Mouse (Mus musculus): Measurements from ENCODE around the gene Clcn2.

Clcn2 gene

GRCm38 (mm10) chr16:20717181-20717977, at the start of gene Clcn2, which contains the start of gene Polr2h:
TSS of gene Clcn2 (minus strand) at chr16:20717746.
TSS of gene Polr2h (plus strand) at chr16:20717665.
- peak; percentile 94 for DNase-seq (ENCODE audit: low spot score)

GRCm38 (mm10) chr16:20765244-20765643, 47.7 kb upstream of the Clcn2 start:
- DNase-seq (ENCODE audit: low spot score), result no peak

- DNase-seq (ENCODE audit: low spot score), result no peak
Measured at GRCm38 (mm10) chr16:20761681-20762080, 44.1 kb upstream of the Clcn2 start.

GRCm38 (mm10) chr16:20757385-20757784, 39.8 kb upstream of the Clcn2 start:
- no peak for DNase-seq (ENCODE audit: low spot score)

GRCm38 (mm10) chr16:20756052-20756451, 38.5 kb upstream of the Clcn2 start:
- no peak for DNase-seq (ENCODE audit: low spot score)

GRCm38 (mm10) chr16:20750518-20750917, 33.0 kb upstream of the Clcn2 start:
- DNase-seq (ENCODE audit: low spot score), result no peak

GRCm38 (mm10) chr16:20746641-20747040, 29.1 kb upstream of the Clcn2 start:
- DNase-seq (ENCODE audit: low spot score), result no peak

- DNase-seq (ENCODE audit: low spot score), result no peak
Measured at GRCm38 (mm10) chr16:20739845-20740244, 22.3 kb upstream of the Clcn2 start.

GRCm38 (mm10) chr16:20736823-20737222, 19.3 kb upstream of the Clcn2 start:
- no peak for DNase-seq (ENCODE audit: low spot score)

- DNase-seq (ENCODE audit: low spot score), result no peak
Measured at GRCm38 (mm10) chr16:20736168-20736567, 18.6 kb upstream of the Clcn2 start.

GRCm38 (mm10) chr16:20735651-20736050, 18.1 kb upstream of the Clcn2 start:
- no peak for DNase-seq (ENCODE audit: low spot score)

- DNase-seq (ENCODE audit: low spot score), result no peak
Measured at GRCm38 (mm10) chr16:20733731-20734730, 16.5 kb upstream of the Clcn2 start, which contains the start of gene Thpo. TSS of gene Thpo (minus strand) at chr16:20734511.

- peak; percentile 54 for DNase-seq (ENCODE audit: low spot score)
Measured at GRCm38 (mm10) chr16:20732925-20733730, 15.6 kb upstream of the Clcn2 start, which contains the start of gene Chrd. TSS of gene Chrd (plus strand) at chr16:20733127.

- no peak for DNase-seq (ENCODE audit: low spot score)
Measured at GRCm38 (mm10) chr16:20732251-20732924, 14.8 kb upstream of the Clcn2 start.

- no peak for DNase-seq (ENCODE audit: low spot score)
Measured at GRCm38 (mm10) chr16:20731688-20732087, 14.1 kb upstream of the Clcn2 start.

- no peak for DNase-seq (ENCODE audit: low spot score)
Measured at GRCm38 (mm10) chr16:20730293-20730711, 12.8 kb upstream of the Clcn2 start.

- DNase-seq (ENCODE audit: low spot score), result no peak
Measured at GRCm38 (mm10) chr16:20726384-20726783, 8.8 kb upstream of the Clcn2 start.

GRCm38 (mm10) chr16:20725750-20726149, 8.2 kb upstream of the Clcn2 start:
- DNase-seq (ENCODE audit: low spot score), result no peak

- no peak for DNase-seq (ENCODE audit: low spot score)
Measured at GRCm38 (mm10) chr16:20725321-20725720, 7.8 kb upstream of the Clcn2 start.

- DNase-seq (ENCODE audit: low spot score), result no peak
Measured at GRCm38 (mm10) chr16:20724338-20724748, 6.8 kb upstream of the Clcn2 start.

- no peak for DNase-seq (ENCODE audit: low spot score)
Measured at GRCm38 (mm10) chr16:20723247-20723646, 5.7 kb upstream of the Clcn2 start.

Data from ovary, postnatal 10 days (tissue).